Mouse (Mus musculus) MEL (cell line): ENCODE results near the gene Rabl6. TPM values are rescaled to one million over a fixed set of nuclear protein-coding genes. Genes with fewer than 3 reads are reported as not detected.
A peak's percentile ranks its signal among the peaks of the same experiment; 100 is the strongest.

Source experiments
- DNase-seq: peaks from one replicate; pipeline ENCODE4 v3.0.0; 2011; ENCODE audit warnings: low read depth, low spot score
- H3K27ac ChIP-seq: 2 replicates; pipeline ENCODE4 v1.5.1; 2012; ENCODE audit warnings: low read depth, mild to moderate bottlenecking, control low read depth, low read length, moderate library complexity; ENCODE audit not compliant: control insufficient read depth
- H3K27me3 ChIP-seq, 2 experiments: fragments of 150-350 bp in 1 of 2; sonication (generic) in 1 of 2; 2 replicates each; pipeline ENCODE4 v1.6.1; 2012; ENCODE audit warnings: low read length in 2 of 2, mild to moderate bottlenecking in 2 of 2, improper control_type of control experiment in 1 of 2, moderate library complexity in 1 of 2; ENCODE audit not compliant: insufficient read depth in 2 of 2, control insufficient read depth in 1 of 2
- H3K36me3 ChIP-seq, 2 experiments: 2 replicates each; pipeline ENCODE4 v1.6.1; 2012 to 2014; ENCODE audit warnings: low read length in 2 of 2, improper control_type of control experiment in 1 of 2, inconsistent platforms in 1 of 2, mild to moderate bottlenecking in 1 of 2; ENCODE audit not compliant: insufficient read depth in 2 of 2, control insufficient read depth in 1 of 2
- H3K4me1 ChIP-seq, 2 experiments: fragments of 150-350 bp in 1 of 2; sonication (generic) in 1 of 2; 2 replicates each; pipeline ENCODE4 v1.6.1; 2012; ENCODE audit warnings: low read length in 2 of 2, improper control_type of control experiment in 1 of 2, mild to moderate bottlenecking in 1 of 2; ENCODE audit not compliant: insufficient read depth in 2 of 2, control insufficient read depth in 1 of 2
- H3K4me3 ChIP-seq, 2 experiments: fragments of 150-350 bp in 1 of 2; sonication (generic) in 1 of 2; 2 replicates each; pipeline ENCODE4 v1.5.1; 2012; ENCODE audit warnings: low read depth in 2 of 2, low read length in 2 of 2, mild to moderate bottlenecking in 2 of 2, moderate library complexity in 2 of 2, control low read depth in 1 of 2, improper control_type of control experiment in 1 of 2; ENCODE audit not compliant: control insufficient read depth in 1 of 2, insufficient read depth in 1 of 2
- H3K79me2 ChIP-seq: 2 replicates; pipeline ENCODE4 v1.6.1; 2012; ENCODE audit warnings: mild to moderate bottlenecking, low read length, moderate library complexity; ENCODE audit not compliant: control insufficient read depth, poor library complexity, insufficient read depth
- H3K9ac ChIP-seq: 2 replicates; pipeline ENCODE4 v1.6.1; 2012; ENCODE audit warnings: low read depth, mild to moderate bottlenecking, control low read depth, low read length, moderate library complexity; ENCODE audit not compliant: control insufficient read depth, poor library complexity, severe bottlenecking
- H3K9me3 ChIP-seq: fragments of 150-350 bp; sonication (generic); replicated peaks from 2 replicates; pipeline ENCODE4 v1.6.1; 2012; ENCODE audit warnings: mild to moderate bottlenecking, low read length, improper control_type of control experiment, moderate library complexity; ENCODE audit not compliant: insufficient read depth
- BHLHE40 ChIP-seq: IDR thresholded peaks from 2 replicates; pipeline ENCODE4 v1.6.1; 2012; ENCODE audit warnings: low read depth, mild to moderate bottlenecking, inconsistent platforms, low read length, improper control_type of control experiment, borderline replicate concordance
- CHD1 ChIP-seq: IDR thresholded peaks from 2 replicates; pipeline ENCODE4 v1.6.1; 2012; ENCODE audit warnings: low read depth, mild to moderate bottlenecking, inconsistent platforms, low read length, improper control_type of control experiment
- CTCF ChIP-seq, 3 experiments: IDR thresholded peaks in 2 of 3; conservative IDR thresholded peaks in 1 of 3; 2 replicates each; pipeline ENCODE4 v1.5.1; 2011 to 2012; ENCODE audit warnings: low read length in 3 of 3, low read depth in 2 of 3, mild to moderate bottlenecking in 2 of 3, improper control_type of control experiment in 1 of 3, inconsistent platforms in 1 of 3, mixed read lengths in 1 of 3, moderate library complexity in 1 of 3; ENCODE audit not compliant: control insufficient read depth in 1 of 3, insufficient read depth in 1 of 3, poor library complexity in 1 of 3, severe bottlenecking in 1 of 3
- ELF1 ChIP-seq: IDR thresholded peaks from 2 replicates; pipeline ENCODE4 v1.6.1; 2014; ENCODE audit warnings: low read depth, mild to moderate bottlenecking, inconsistent platforms, low read length, improper control_type of control experiment, moderate library complexity
- EP300 ChIP-seq, 2 experiments: IDR thresholded peaks; 2 replicates each; pipeline ENCODE4 v1.6.1; 2011; ENCODE audit warnings: improper control_type of control experiment in 2 of 2, low read length in 2 of 2, low read depth in 1 of 2, mild to moderate bottlenecking in 1 of 2
- GABPA ChIP-seq: IDR thresholded peaks from 2 replicates; pipeline ENCODE4 v1.6.1; 2012; ENCODE audit warnings: low read depth, mild to moderate bottlenecking, inconsistent platforms, low read length, improper control_type of control experiment, moderate library complexity
- GATA1 ChIP-seq: IDR thresholded peaks from 2 replicates; pipeline ENCODE4 v1.6.1; 2011; ENCODE audit warnings: low read depth, low read length, improper control_type of control experiment
- HCFC1 ChIP-seq: IDR thresholded peaks from 2 replicates; pipeline ENCODE4 v1.6.1; 2012; ENCODE audit warnings: low read depth, mild to moderate bottlenecking, inconsistent platforms, low read length, improper control_type of control experiment, moderate library complexity
- MAFK ChIP-seq: IDR thresholded peaks from 2 replicates; pipeline ENCODE4 v1.6.1; 2011; ENCODE audit warnings: low read depth, mild to moderate bottlenecking, low read length, improper control_type of control experiment, borderline replicate concordance
- MAX ChIP-seq: IDR thresholded peaks from 2 replicates; pipeline ENCODE4 v1.6.1; 2011; ENCODE audit warnings: low read length, improper control_type of control experiment
- MAZ ChIP-seq: IDR thresholded peaks from 2 replicates; pipeline ENCODE4 v1.6.1; 2012; ENCODE audit warnings: low read depth, mild to moderate bottlenecking, inconsistent platforms, low read length, improper control_type of control experiment
- MEF2A ChIP-seq: IDR thresholded peaks from 2 replicates; pipeline ENCODE4 v1.6.1; 2014; ENCODE audit warnings: low read depth, mild to moderate bottlenecking, inconsistent platforms, low read length, improper control_type of control experiment; ENCODE audit not compliant: poor library complexity, insufficient replicate concordance, severe bottlenecking; ENCODE audit errors: extremely low read depth
- MXI1 ChIP-seq: IDR thresholded peaks from 2 replicates; pipeline ENCODE4 v1.6.1; 2011; ENCODE audit warnings: mild to moderate bottlenecking, low read depth, low read length, improper control_type of control experiment
- MYC ChIP-seq: IDR thresholded peaks from 2 replicates; pipeline ENCODE4 v1.6.1; 2011; ENCODE audit warnings: low read depth, mild to moderate bottlenecking, low read length, improper control_type of control experiment, moderate library complexity
- POLR2A ChIP-seq, 2 experiments: IDR thresholded peaks; 2 replicates each; pipeline ENCODE4 v1.6.1; 2011 to 2012; ENCODE audit warnings: low read length in 2 of 2, mild to moderate bottlenecking in 2 of 2, control low read depth in 1 of 2, improper control_type of control experiment in 1 of 2, low read depth in 1 of 2, moderate library complexity in 1 of 2; ENCODE audit not compliant: control insufficient read depth in 1 of 2, insufficient read depth in 1 of 2, poor library complexity in 1 of 2
- POLR2AphosphoS2 ChIP-seq: IDR thresholded peaks from 2 replicates; pipeline ENCODE4 v1.6.1; 2011; ENCODE audit warnings: low read length, improper control_type of control experiment
- RAD21 ChIP-seq: IDR thresholded peaks from 2 replicates; pipeline ENCODE4 v1.6.1; 2011; ENCODE audit warnings: mild to moderate bottlenecking, low read depth, low read length, improper control_type of control experiment
- RCOR1 ChIP-seq: IDR thresholded peaks from 2 replicates; pipeline ENCODE4 v1.6.1; 2012; ENCODE audit warnings: low read depth, mild to moderate bottlenecking, inconsistent platforms, low read length, improper control_type of control experiment
- TCF12 ChIP-seq: IDR thresholded peaks from 2 replicates; pipeline ENCODE4 v1.6.1; 2014; ENCODE audit warnings: low read depth, mild to moderate bottlenecking, inconsistent platforms, low read length, improper control_type of control experiment, moderate library complexity
- USF1 ChIP-seq: IDR thresholded peaks from 2 replicates; pipeline ENCODE4 v1.6.1; 2014; ENCODE audit warnings: low read depth, mild to moderate bottlenecking, inconsistent platforms, low read length, improper control_type of control experiment, moderate library complexity
- ZC3H11A ChIP-seq: IDR thresholded peaks from 2 replicates; pipeline ENCODE4 v1.6.1; 2012; ENCODE audit warnings: low read depth, mild to moderate bottlenecking, inconsistent platforms, low read length, improper control_type of control experiment
- ZMIZ1 ChIP-seq: IDR thresholded peaks from 2 replicates; pipeline ENCODE4 v1.6.1; 2012; ENCODE audit warnings: low read depth, mild to moderate bottlenecking, inconsistent platforms, low read length, improper control_type of control experiment, moderate library complexity
- polyA plus RNA-seq, 2 experiments: library from polyadenylated mRNA; stranded (reverse) in 1 of 2; unstranded in 1 of 2; fragments of >175 nt in 1 of 2; fragments of >200 nt in 1 of 2; gene quantifications; 2 replicates each; pipeline versions ENCODE4 v1.2.1 to v1.2.4; 2012; ENCODE audit warnings: low replicate concordance in 2 of 2, low read depth in 1 of 2; ENCODE audit not compliant: insufficient read length in 2 of 2, insufficient read depth in 1 of 2, missing spikeins in 1 of 2
- total RNA-seq: library from RNA; depleted of rRNA; stranded (reverse); fragments of 300-350 nt; gene quantifications from 2 replicates; pipeline ENCODE4 v1.2.3, GENCODE M21; 2012

Gene Rabl6
- total and polyA plus RNA-seq, 3 experiments: 76.9 to 104 (median 84.7) TPM

DNA sequence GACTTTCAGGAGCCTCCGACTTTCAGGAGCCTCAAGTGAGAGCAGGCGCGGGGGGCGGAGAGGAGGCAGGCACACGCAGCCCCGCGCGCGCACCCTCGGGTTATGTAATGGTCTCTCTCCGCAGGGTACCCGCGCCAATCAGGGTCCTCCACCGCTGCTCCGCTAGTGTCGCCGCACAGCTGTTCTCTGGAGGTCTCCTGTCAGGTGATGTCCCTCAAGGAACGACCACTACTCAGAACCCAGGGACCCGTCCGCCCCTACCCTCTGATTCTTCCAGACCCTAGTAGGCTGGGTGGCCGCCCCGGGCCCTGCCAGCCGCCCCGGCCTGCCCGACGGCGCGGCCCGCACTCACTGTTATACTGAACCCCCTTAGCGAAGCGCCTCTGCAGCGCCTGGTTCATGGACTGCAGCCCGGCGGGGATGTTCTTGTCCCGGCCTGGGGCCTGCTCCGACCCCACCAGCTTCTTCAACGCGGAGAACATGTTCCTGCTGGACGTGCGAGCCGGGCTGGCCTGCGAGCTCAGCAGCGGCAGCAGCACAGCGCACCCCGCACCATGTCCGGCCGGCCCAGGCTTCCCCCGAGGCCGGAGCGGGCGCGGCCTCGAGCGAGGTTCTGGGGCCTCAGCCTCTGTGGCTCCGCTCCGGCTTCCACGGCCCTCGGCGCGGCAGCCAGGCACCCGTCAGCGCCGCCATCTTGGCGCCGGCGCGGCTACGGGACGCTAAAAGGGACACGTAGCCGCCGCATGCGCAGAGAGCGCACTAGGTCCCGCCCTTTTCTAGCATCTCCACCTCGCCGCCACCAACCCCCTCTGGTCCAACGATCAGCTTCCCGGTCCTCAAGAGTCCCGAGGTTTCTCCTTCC lies at the start of gene Rabl6 (continued):
- TF ChIP-seq ZMIZ1 (peak; percentile 90), MEF2A (no peak), HCFC1 (peak; percentile 91), TCF12 (peak; percentile 84)

DNA sequence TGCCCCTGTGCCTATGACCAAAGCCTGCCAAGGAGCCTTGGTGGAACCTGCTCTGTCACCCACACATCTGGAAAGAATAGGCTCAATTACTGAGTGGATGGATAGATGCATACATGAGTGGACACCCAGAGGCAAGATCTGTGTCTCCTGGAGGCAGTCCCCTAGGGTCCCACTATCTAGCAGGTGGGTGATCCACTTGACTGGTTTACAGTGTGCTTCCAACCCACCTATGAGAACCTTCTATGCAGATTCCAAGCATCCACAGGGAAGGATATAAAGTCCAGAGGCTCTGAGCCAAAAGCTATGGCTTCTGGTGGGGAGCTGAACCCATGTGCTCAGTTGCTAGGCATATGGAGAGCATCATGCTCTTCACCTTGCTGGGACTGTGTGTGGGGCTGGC lies 49.3 kb upstream of the Rabl6 start, which contains the start of gene Lcn5:
Gene Lcn5, plus strand, starts transcription at position 301 of the 400 bp plus-strand sequence.
- no peaks in the 10 kb centered on the region for H3K4me1 ChIP-seq
- no peaks in the 10 kb centered on the region for H3K79me2 ChIP-seq
- no peak for DNase-seq
- no peaks in the 10 kb centered on the region for H3K36me3 ChIP-seq
- H3K9ac ChIP-seq: no peak within 1 kb of the TSS
- H3K27me3 ChIP-seq: peaks cover 10 to 20% of the 10 kb centered on the region in 2 experiments; a peak in 3 of 4 replicates
- TF ChIP-seq POLR2A (IDR thresholded peaks at IDR 0.05; ENCODE audit: control insufficient read depth in 1 of 2, insufficient read depth in 1 of 2, low read depth in 1 of 2, low read length in 2 of 2, poor library complexity in 1 of 2) (no peak), RAD21 (no peak), EP300 (IDR thresholded peaks at IDR 0.05; ENCODE audit: low read depth in 1 of 2, low read length in 2 of 2) (no peak), BHLHE40 (no peak), RCOR1 (no peak)
- TF ChIP-seq, all 39 proteins: peak for 0
- no peak within 1 kb of the TSS for H3K27ac ChIP-seq
- H3K9me3 ChIP-seq: no peaks in the 10 kb centered on the region
- no peak within 1 kb of the TSS for H3K4me3 ChIP-seq

DNA sequence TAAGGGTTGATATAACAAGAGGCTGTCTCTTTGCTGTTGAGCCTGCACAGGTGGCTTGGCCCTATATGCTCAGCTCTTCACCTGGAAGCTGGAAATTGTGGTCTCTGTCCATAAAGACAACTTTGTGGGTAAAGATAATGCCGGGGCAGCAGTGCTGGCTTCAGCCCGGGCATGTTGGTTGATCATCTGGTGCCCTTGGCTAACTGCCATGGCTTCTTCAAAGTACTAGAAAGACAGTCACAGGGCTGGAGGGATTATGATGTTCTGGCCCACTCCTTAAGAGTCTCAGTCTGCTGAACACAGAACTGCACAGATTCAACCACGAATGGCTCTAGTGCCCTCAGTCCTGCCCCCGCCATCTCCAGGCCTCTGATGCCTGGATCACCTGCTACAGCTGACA lies 48.9 kb upstream of the Rabl6 start:
- H3K4me3 ChIP-seq: no peak overlapping the region
- DNase-seq: no peak
- no peak for TF ChIP-seq GATA1
- no peak for TF ChIP-seq MYC
- no peak for TF ChIP-seq MAZ
- TF ChIP-seq USF1: no peak
- TF ChIP-seq MXI1: no peak
- TF ChIP-seq MAX: no peak
- TF ChIP-seq CTCF (IDR thresholded peaks at IDR 0.05 in 2 of 3, conservative IDR thresholded peaks at IDR 0.05 in 1 of 3; ENCODE audit: control insufficient read depth in 1 of 3, insufficient read depth in 1 of 3, low read depth in 2 of 3, low read length in 3 of 3, poor library complexity in 1 of 3, severe bottlenecking in 1 of 3): no peak
- TF ChIP-seq POLR2A (IDR thresholded peaks at IDR 0.05; ENCODE audit: control insufficient read depth in 1 of 2, insufficient read depth in 1 of 2, low read depth in 1 of 2, low read length in 2 of 2, poor library complexity in 1 of 2): no peak
- no peak for TF ChIP-seq TCF12
- no peak for TF ChIP-seq GABPA
- TF ChIP-seq ZC3H11A: no peak
- TF ChIP-seq ELF1: no peak
- no peak for TF ChIP-seq RAD21
- TF ChIP-seq ZMIZ1: no peak
- TF ChIP-seq CHD1: no peak
- TF ChIP-seq MAFK: no peak
- TF ChIP-seq POLR2AphosphoS2: no peak

More for the DNA sequence above, 48.9 kb upstream of the Rabl6 start:
- no peaks in the 10 kb centered on the region for H3K79me2 ChIP-seq
- H3K27ac ChIP-seq: no peak overlapping the region
- H3K27me3 ChIP-seq: peaks cover 10 to 20% of the 10 kb centered on the region in 2 experiments; a peak in 3 of 4 replicates
- H3K9ac ChIP-seq: no peak overlapping the region
- no peaks in the 10 kb centered on the region for H3K36me3 ChIP-seq
- no peaks in the 10 kb centered on the region for H3K9me3 ChIP-seq
- no peaks in the 10 kb centered on the region for H3K4me1 ChIP-seq
